Mouse (Mus musculus) bone marrow, adult 2 months (tissue): ENCODE measurements around the gene Krt7.

Experiments used
- CTCF ChIP-seq: fragments of 200-500 bp; IDR thresholded peaks from 2 replicates; pipeline ENCODE4 v1.5.1; 2011; ENCODE audit warnings: low read length, control low read depth; ENCODE audit not compliant: control insufficient read depth, insufficient read depth
- POLR2A ChIP-seq: fragments of 200-500 bp; IDR thresholded peaks from 2 replicates; pipeline ENCODE4 v1.6.1; 2011; ENCODE audit warnings: low read depth, mild to moderate bottlenecking, control low read depth, low read length, borderline replicate concordance; ENCODE audit not compliant: control insufficient read depth

GRCm38 (mm10) chr15:101365721-101366120, 45.1 kb upstream of the Krt7 start:
- TF ChIP-seq CTCF (no peak), POLR2A (no peak)
